Mouse (Mus musculus) midbrain, postnatal 0 days (tissue): ENCODE data around the gene Ggct. TPM values are rescaled to one million over a fixed set of nuclear protein-coding genes. Genes with fewer than 3 reads are reported as not detected.

Source experiments
- ATAC-seq: fragments of 200-750 bp; cut with Nextera tagmentation; 2 replicates; pipeline ENCODE4 v1.8.0; 2017; ENCODE audit warnings: moderate number of reproducible peaks, mild to moderate bottlenecking, moderate TSS enrichment, moderate library complexity; ENCODE audit not compliant: low FRiP score
- DNase-seq: peaks from one replicate; pipeline ENCODE4 v3.0.0-alpha.2; 2015; ENCODE audit warnings: low spot score
- H3K27ac ChIP-seq: fragments of 300-500 bp; sonication (generic); 2 replicates; pipeline ENCODE4 v1.5.1; 2014; ENCODE audit warnings: low read depth, mild to moderate bottlenecking, low read length, mixed read lengths
- H3K27me3 ChIP-seq: fragments of 300-500 bp; sonication (generic); 2 replicates; pipeline ENCODE4 v1.6.1; 2014; ENCODE audit warnings: low read length, control low read depth, mixed read lengths; ENCODE audit not compliant: insufficient read depth
- H3K36me3 ChIP-seq: fragments of 300-500 bp; sonication (generic); 2 replicates; pipeline ENCODE4 v1.6.1; 2014; ENCODE audit warnings: low read length, control low read depth, mixed read lengths; ENCODE audit not compliant: insufficient read depth
- H3K4me1 ChIP-seq: fragments of 300-500 bp; sonication (generic); 2 replicates; pipeline ENCODE4 v1.6.1; 2014; ENCODE audit warnings: mild to moderate bottlenecking, control low read depth, antibody characterized with exemption, low read length, mixed read lengths; ENCODE audit not compliant: insufficient read depth
- H3K4me2 ChIP-seq: fragments of 300-500 bp; sonication (generic); 2 replicates; pipeline ENCODE4 v1.6.1; 2014; ENCODE audit warnings: low read depth, mild to moderate bottlenecking, low read length, mixed read lengths; ENCODE audit not compliant: poor library complexity, severe bottlenecking
- H3K4me3 ChIP-seq: fragments of 300-500 bp; sonication (generic); 2 replicates; pipeline ENCODE4 v1.5.1; 2014; ENCODE audit warnings: low read depth, mild to moderate bottlenecking, low read length, moderate library complexity
- H3K9ac ChIP-seq: fragments of 300-500 bp; sonication (generic); replicated peaks from 2 replicates; pipeline ENCODE4 v1.6.1; 2014; ENCODE audit warnings: mild to moderate bottlenecking, low read length, moderate library complexity, mixed read lengths; ENCODE audit not compliant: poor library complexity, severe bottlenecking
- H3K9me3 ChIP-seq: fragments of 300-500 bp; sonication (generic); 2 replicates; pipeline ENCODE4 v1.6.1; 2016; ENCODE audit warnings: low read length, control low read depth
- CTCF ChIP-seq: IDR thresholded peaks from 2 replicates; pipeline ENCODE4 v1.5.1; 2016; ENCODE audit warnings: antibody characterized with exemption, mild to moderate bottlenecking
- WGBS: fragments of 180-500 bp; shearing (Covaris S2); extraction: QIAGEN DNeasy Blood & Tissue Kit; methylation state at CpG from one replicate; pipeline ENCODE4 v1.1.7; 2014; 5-methylcytosine and 5-hydroxymethylcytosine counted together
- polyA plus RNA-seq: library from polyadenylated mRNA; unstranded; fragments of >200 nt; fragmentation: Nextera tagmentation; extraction: Ambion mirVana; gene quantifications from 2 replicates; pipeline ENCODE4 v1.2.1, GENCODE M21; 2015
- total RNA-seq: library from RNA; depleted of rRNA; stranded (reverse); fragments of >200 nt; gene quantifications from 2 replicates; pipeline ENCODE4 v1.2.3, GENCODE M21; 2014

Ggct gene
- total and polyA plus RNA-seq, 2 experiments from 2014 or later, result 1.8 to 15.8 TPM

GRCm38 (mm10) chr6:55002438-55002837 lies 9.7 kb upstream of the Ggct start:
- H3K4me3 ChIP-seq, result no peak overlapping the region
- WGBS, result 79% methylated on average over 4 of the region's 4 CpGs
- no peaks in the 10 kb centered on the region for H3K4me1 ChIP-seq
- TF ChIP-seq CTCF, result no peak
- H3K27me3 ChIP-seq, result no peaks in the 10 kb centered on the region
- no peaks in the 10 kb centered on the region for H3K9me3 ChIP-seq
- H3K4me2 ChIP-seq, result no peak overlapping the region
- H3K36me3 ChIP-seq, result no peaks in the 10 kb centered on the region
- no peak overlapping the region for H3K27ac ChIP-seq
- H3K9ac ChIP-seq, result no peak overlapping the region
- DNase-seq, result no peak
- ATAC-seq, result no peak

GRCm38 (mm10) chr6:55001320-55001719 lies 8.6 kb upstream of the Ggct start:
- ATAC-seq (no peak), DNase-seq (no peak)
- Histone ChIP-seq H3K27me3 (no peaks in the 10 kb centered on the region), H3K4me1 (no peaks in the 10 kb centered on the region), H3K9ac (no peak overlapping the region), H3K4me3 (no peak overlapping the region), H3K36me3 (no peaks in the 10 kb centered on the region), H3K9me3 (no peaks in the 10 kb centered on the region), H3K27ac (no peak overlapping the region), H3K4me2 (no peak overlapping the region)
- no peak for TF ChIP-seq CTCF
- 86% methylated on average over 4 of the region's 4 CpGs for WGBS

- H3K4me1 ChIP-seq, result no peaks in the 10 kb centered on the region
- no peak overlapping the region for H3K4me2 ChIP-seq
- ATAC-seq, result no peak
- H3K9ac ChIP-seq, result no peak overlapping the region
- no peaks in the 10 kb centered on the region for H3K9me3 ChIP-seq
- H3K36me3 ChIP-seq, result no peaks in the 10 kb centered on the region
- DNase-seq, result no peak
- H3K4me3 ChIP-seq, result no peak overlapping the region
- H3K27me3 ChIP-seq, result no peaks in the 10 kb centered on the region
- 84% methylated on average over 6 of the region's 6 CpGs for WGBS
- no peak overlapping the region for H3K27ac ChIP-seq
- no peak for TF ChIP-seq CTCF
These were observed 5.0 kb upstream of the Ggct start for GRCm38 (mm10) chr6:54997726-54998125.

DNA sequence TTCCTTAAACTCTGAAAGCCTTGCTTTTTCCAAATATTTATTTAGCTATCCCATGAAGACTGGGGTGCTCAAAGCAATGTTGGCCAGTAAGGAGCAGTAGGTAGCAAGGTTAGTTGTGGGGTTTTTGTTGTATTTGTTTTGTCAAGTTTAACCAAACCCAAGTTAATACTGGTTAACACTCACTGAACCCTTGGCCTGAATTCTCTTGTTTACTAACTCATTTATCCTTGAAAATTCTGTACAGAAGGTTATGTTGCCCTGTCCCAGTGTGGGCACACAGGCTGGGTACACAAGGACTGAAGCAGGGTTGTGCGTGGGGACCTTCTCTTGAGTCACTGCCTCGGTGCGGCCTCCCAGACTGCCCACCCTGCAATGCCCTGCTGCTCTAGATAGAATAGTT lies 3.6 kb upstream of the Ggct start:
- H3K4me1 ChIP-seq, result no peaks in the 10 kb centered on the region
- H3K27ac ChIP-seq, result no peak overlapping the region
- H3K9ac ChIP-seq, result no peak overlapping the region
- no peak overlapping the region for H3K4me3 ChIP-seq
- H3K9me3 ChIP-seq, result no peaks in the 10 kb centered on the region
- H3K27me3 ChIP-seq, result no peaks in the 10 kb centered on the region
- TF ChIP-seq CTCF, result no peak
- 91% methylated on average over 3 of the region's 3 CpGs for WGBS
- no peaks in the 10 kb centered on the region for H3K36me3 ChIP-seq
- DNase-seq (no peak), ATAC-seq (no peak)
- H3K4me2 ChIP-seq, result no peak overlapping the region

- no peaks in the 10 kb centered on the region for H3K4me1 ChIP-seq
- DNase-seq (no peak), ATAC-seq (no peak)
- 0 out of 2 replicates have a peak overlapping the region, but pooled peaks have one; percentile 18 for H3K27ac ChIP-seq
- no peaks in the 10 kb centered on the region for H3K36me3 ChIP-seq
- WGBS, result 3% methylated on average over 7 of the region's 7 CpGs
- H3K9ac ChIP-seq, result peak overlapping the region; percentile 50
- TF ChIP-seq CTCF, result no peak
- no peaks in the 10 kb centered on the region for H3K27me3 ChIP-seq
- peak overlapping the region; percentile 79 for H3K4me2 ChIP-seq
- H3K9me3 ChIP-seq, result no peaks in the 10 kb centered on the region
- H3K4me3 ChIP-seq, result peak overlapping the region; percentile 54
These were observed 609 bp downstream of the Ggct start for GRCm38 (mm10) chr6:54992141-54992540.

GRCm38 (mm10) chr6:54991189-54991588 lies 1.6 kb downstream of the Ggct start:
- no peaks in the 10 kb centered on the region for H3K36me3 ChIP-seq
- H3K9me3 ChIP-seq, result no peaks in the 10 kb centered on the region
- no peak overlapping the region for H3K27ac ChIP-seq
- no peak for ATAC-seq
- DNase-seq, result no peak
- WGBS, result 86% methylated on average over 2 of the region's 2 CpGs
- no peak overlapping the region for H3K4me3 ChIP-seq
- no peaks in the 10 kb centered on the region for H3K4me1 ChIP-seq
- no peak overlapping the region for H3K9ac ChIP-seq
- no peaks in the 10 kb centered on the region for H3K27me3 ChIP-seq
- H3K4me2 ChIP-seq, result no peak overlapping the region
- TF ChIP-seq CTCF, result no peak
